Mouse (Mus musculus): Measurements from ENCODE around the gene Socs2.

Socs2 gene

DNA sequence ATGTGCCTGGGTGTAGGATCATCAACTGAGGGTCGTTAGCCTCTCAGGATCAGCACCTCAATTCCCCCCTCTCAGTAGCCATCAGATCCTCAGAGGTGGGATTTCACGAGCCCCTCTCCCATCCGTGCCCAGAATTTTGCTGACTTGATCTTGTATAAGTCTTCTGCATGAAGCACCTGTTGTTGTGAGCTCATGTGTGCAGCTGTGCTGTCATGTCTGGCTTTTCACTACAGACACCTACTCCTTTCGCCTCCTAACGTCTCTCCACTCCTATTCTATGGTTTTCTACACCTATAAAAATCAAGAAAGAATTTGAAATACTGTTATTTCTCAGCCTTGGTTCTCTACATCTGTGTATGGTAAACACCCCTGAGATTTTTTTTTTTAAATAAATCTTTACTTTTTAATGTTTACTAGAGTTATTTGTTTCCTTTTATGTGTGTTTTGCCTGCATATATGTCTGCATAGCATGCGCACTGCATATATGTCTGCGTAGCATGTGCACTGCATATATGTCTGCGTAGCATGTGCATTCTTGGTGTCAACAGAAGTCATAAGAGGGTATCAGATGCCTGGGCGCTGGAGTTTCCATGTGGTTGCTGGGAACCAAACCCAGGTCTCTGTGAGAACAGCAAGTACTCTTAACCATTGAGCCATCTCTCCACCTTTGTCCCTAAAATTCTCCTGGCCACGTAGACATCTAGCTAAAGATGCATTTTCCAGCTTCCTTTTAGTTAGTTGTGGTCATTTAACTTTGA is 74.0 kb downstream of the Socs2 start:
- DNase-seq, result no peak

GRCm38 (mm10) chr10:95340676-95341075 is 76.3 kb downstream of the Socs2 start:
- DNase-seq, result no peak

- no peak for DNase-seq
Observed at GRCm38 (mm10) chr10:95337589-95337988, 79.4 kb downstream of the Socs2 start.

DNA sequence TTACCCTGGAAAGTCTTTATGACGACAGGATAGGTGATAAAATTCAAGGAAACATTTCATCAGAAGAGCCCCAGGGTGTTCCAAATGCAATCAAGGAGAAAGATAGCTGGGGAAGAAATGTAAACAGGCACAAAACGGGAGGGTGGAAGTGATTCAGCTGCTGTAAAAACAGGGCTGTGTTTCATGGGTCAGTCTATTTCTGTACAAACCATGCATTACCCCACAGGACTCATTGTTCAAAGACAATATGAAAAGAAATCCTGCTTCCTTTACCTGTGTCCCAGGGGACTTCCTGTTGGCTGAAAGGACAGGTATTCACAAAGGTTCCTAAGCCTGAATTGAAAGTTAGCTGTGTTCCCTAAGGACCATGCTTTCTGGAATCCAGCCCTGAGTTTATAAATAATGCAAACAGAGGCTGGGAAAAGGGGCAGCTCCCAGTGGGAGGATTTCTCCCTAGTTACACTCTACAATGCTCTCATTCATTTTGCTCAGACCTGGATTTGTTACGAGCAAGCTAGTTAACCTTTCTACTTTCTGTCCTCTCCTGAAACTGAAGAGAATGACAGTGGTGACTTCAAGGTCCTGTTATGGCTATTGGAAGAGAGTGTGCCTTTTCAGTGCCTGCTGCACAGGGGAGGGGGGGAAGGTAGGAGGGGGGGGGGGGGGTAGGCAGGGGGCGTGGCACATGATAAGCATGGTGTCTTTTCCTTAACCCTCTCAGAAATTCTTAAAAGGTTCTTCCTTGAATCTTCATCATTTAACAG is 80.0 kb downstream of the Socs2 start:
- DNase-seq, result peak in 1 of 2 experiments; percentile 17
